Mouse (Mus musculus) intestine, embryonic 16.5 days (tissue): Measurements from ENCODE around the gene Fbxo40. TPM values are rescaled to one million over a fixed set of nuclear protein-coding genes. Genes with fewer than 3 reads are reported as not detected.

Source experiments
- ATAC-seq: fragments of 200-750 bp; cut with Nextera tagmentation; 2 replicates; pipeline ENCODE4 v1.8.0; 2017; ENCODE audit warnings: moderate TSS enrichment, moderate library complexity
- H3K27ac ChIP-seq: fragments of 300-500 bp; sonication (generic); 2 replicates; pipeline ENCODE4 v1.5.1; 2014; ENCODE audit warnings: mild to moderate bottlenecking, low read length
- H3K27me3 ChIP-seq: fragments of 300-500 bp; sonication (generic); replicated peaks from 2 replicates; pipeline ENCODE4 v1.6.1; 2014; ENCODE audit warnings: low read length, control low read depth, mixed read lengths; ENCODE audit not compliant: control insufficient read depth, insufficient read depth
- H3K36me3 ChIP-seq: fragments of 300-500 bp; sonication (generic); 2 replicates; pipeline ENCODE4 v1.6.1; 2014; ENCODE audit warnings: low read length, control low read depth; ENCODE audit not compliant: control insufficient read depth, insufficient read depth
- H3K4me1 ChIP-seq: fragments of 300-500 bp; sonication (generic); 2 replicates; pipeline ENCODE4 v1.6.1; 2014; ENCODE audit warnings: low read length, control low read depth, mixed read lengths; ENCODE audit not compliant: control insufficient read depth, insufficient read depth
- H3K4me2 ChIP-seq: fragments of 300-500 bp; sonication (generic); 2 replicates; pipeline ENCODE4 v1.6.1; 2014; ENCODE audit warnings: low read depth, low read length, control low read depth
- H3K4me3 ChIP-seq: fragments of 300-500 bp; sonication (generic); 2 replicates; pipeline ENCODE4 v1.5.1; 2014; ENCODE audit warnings: mild to moderate bottlenecking, low read length
- H3K9ac ChIP-seq: fragments of 300-500 bp; sonication (generic); 2 replicates; pipeline ENCODE4 v1.6.1; 2014; ENCODE audit warnings: low read depth, low read length
- H3K9me3 ChIP-seq: fragments of 300-500 bp; sonication (generic); 2 replicates; pipeline ENCODE4 v1.6.1; 2016; ENCODE audit warnings: low read length, control low read depth; ENCODE audit not compliant: control insufficient read depth
- WGBS: fragments of 180-500 bp; shearing (Covaris S2); extraction: QIAGEN DNeasy Blood & Tissue Kit; methylation state at CpG from one replicate; pipeline ENCODE4 v1.1.7; 2014; 5-methylcytosine and 5-hydroxymethylcytosine counted together
- polyA plus RNA-seq: library from polyadenylated mRNA; unstranded; fragments of >200 nt; fragmentation: Nextera tagmentation; extraction: Ambion mirVana; gene quantifications from 2 replicates; pipeline ENCODE4 v1.2.1, GENCODE M21; 2015

Gene Fbxo40
- polyA plus RNA-seq, 1 experiment from 2014 or later = not detected

GRCm38 (mm10) chr16:36951029-36951428 is 39.2 kb downstream of the Fbxo40 start:
- no peak overlapping the region for H3K27ac ChIP-seq
- H3K4me3 ChIP-seq = no peak overlapping the region
- no peaks in the 10 kb centered on the region for H3K9me3 ChIP-seq
- WGBS = 56% methylated on average over 4 of the region's 4 CpGs
- H3K4me1 ChIP-seq = no peaks in the 10 kb centered on the region
- ATAC-seq = no peak
- no peak overlapping the region for H3K9ac ChIP-seq
- H3K27me3 ChIP-seq = no peaks in the 10 kb centered on the region
- H3K36me3 ChIP-seq = no peaks in the 10 kb centered on the region
- no peak overlapping the region for H3K4me2 ChIP-seq

GRCm38 (mm10) chr16:36949614-36950336 is 40.5 kb downstream of the Fbxo40 start:
- no peaks in the 10 kb centered on the region for H3K27me3 ChIP-seq
- no peak overlapping the region for H3K9ac ChIP-seq
- WGBS = 49% methylated on average over 8 of the region's 8 CpGs
- H3K36me3 ChIP-seq = no peaks in the 10 kb centered on the region
- no peak overlapping the region for H3K4me2 ChIP-seq
- no peaks in the 10 kb centered on the region for H3K4me1 ChIP-seq
- H3K27ac ChIP-seq = no peak overlapping the region
- H3K9me3 ChIP-seq = no peaks in the 10 kb centered on the region
- no peak overlapping the region for H3K4me3 ChIP-seq
- no peak for ATAC-seq

- H3K4me3 ChIP-seq = no peak overlapping the region
- no peak for ATAC-seq
- no peaks in the 10 kb centered on the region for H3K4me1 ChIP-seq
- no peak overlapping the region for H3K27ac ChIP-seq
- no peaks in the 10 kb centered on the region for H3K36me3 ChIP-seq
- WGBS = 64% methylated on average over 4 of the region's 4 CpGs
- H3K9ac ChIP-seq = no peak overlapping the region
- no peaks in the 10 kb centered on the region for H3K27me3 ChIP-seq
- H3K4me2 ChIP-seq = no peak overlapping the region
- H3K9me3 ChIP-seq = no peaks in the 10 kb centered on the region
Observed at GRCm38 (mm10) chr16:36947646-36948197, 42.5 kb downstream of the Fbxo40 start.

- no peak overlapping the region for H3K4me2 ChIP-seq
- no peaks in the 10 kb centered on the region for H3K9me3 ChIP-seq
- WGBS = 83% methylated on average over 8 of the region's 8 CpGs
- peaks cover 3% of the 10 kb centered on the region; the same call in 1 of the 2 replicates for H3K4me1 ChIP-seq
- no peak overlapping the region for H3K4me3 ChIP-seq
- no peaks in the 10 kb centered on the region for H3K36me3 ChIP-seq
- no peak overlapping the region for H3K9ac ChIP-seq
- H3K27ac ChIP-seq = no peak overlapping the region
- no peaks in the 10 kb centered on the region for H3K27me3 ChIP-seq
- no peak for ATAC-seq
Observed at GRCm38 (mm10) chr16:36946459-36947159, 43.7 kb downstream of the Fbxo40 start.

- H3K4me2 ChIP-seq = no peak overlapping the region
- no peaks in the 10 kb centered on the region for H3K36me3 ChIP-seq
- H3K9ac ChIP-seq = no peak overlapping the region
- no peaks in the 10 kb centered on the region for H3K9me3 ChIP-seq
- peaks cover 3% of the 10 kb centered on the region; the same call in 1 of the 2 replicates for H3K4me1 ChIP-seq
- no peaks in the 10 kb centered on the region for H3K27me3 ChIP-seq
- no peak overlapping the region for H3K27ac ChIP-seq
- no peak for ATAC-seq
- WGBS = 56% methylated on average over 12 of the region's 12 CpGs
- no peak overlapping the region for H3K4me3 ChIP-seq
Observed at GRCm38 (mm10) chr16:36944895-36945424, 45.3 kb downstream of the Fbxo40 start.

- ATAC-seq = no peak
- Histone ChIP-seq H3K4me3 (no peak overlapping the region), H3K9me3 (no peaks in the 10 kb centered on the region), H3K27ac (no peak overlapping the region), H3K9ac (no peak overlapping the region), H3K4me1 (peaks cover 3% of the 10 kb centered on the region; the same call in 1 of the 2 replicates), H3K36me3 (no peaks in the 10 kb centered on the region), H3K27me3 (no peaks in the 10 kb centered on the region), H3K4me2 (no peak overlapping the region)
- 81% methylated on average over 3 of the region's 3 CpGs for WGBS
Observed at GRCm38 (mm10) chr16:36943591-36943990, 46.7 kb downstream of the Fbxo40 start.

GRCm38 (mm10) chr16:36941895-36942294 is 48.4 kb downstream of the Fbxo40 start:
- 74% methylated on average over 4 of the region's 4 CpGs for WGBS
- H3K36me3 ChIP-seq = no peaks in the 10 kb centered on the region
- H3K9ac ChIP-seq = no peak overlapping the region

GRCm38 (mm10) chr16:36941137-36941727 is 49.0 kb downstream of the Fbxo40 start:
- Histone ChIP-seq H3K4me2 (no peak overlapping the region), H3K4me3 (no peak overlapping the region), H3K27me3 (no peaks in the 10 kb centered on the region), H3K27ac (no peak overlapping the region), H3K9me3 (no peaks in the 10 kb centered on the region), H3K4me1 (peaks cover 3% of the 10 kb centered on the region; the same call in 1 of the 2 replicates), H3K9ac (no peak overlapping the region), H3K36me3 (no peaks in the 10 kb centered on the region)
- no peak for ATAC-seq
- WGBS = 60% methylated on average over 6 of the region's 6 CpGs

More at GRCm38 (mm10) chr16:36941895-36942294, 48.4 kb downstream of the Fbxo40 start:
- Histone ChIP-seq H3K4me1 (peaks cover 3% of the 10 kb centered on the region; the same call in 1 of the 2 replicates), H3K27ac (no peak overlapping the region), H3K27me3 (no peaks in the 10 kb centered on the region), H3K4me3 (no peak overlapping the region), H3K4me2 (no peak overlapping the region), H3K9me3 (no peaks in the 10 kb centered on the region)
- no peak for ATAC-seq

GRCm38 (mm10) chr16:36935814-36936213 is 54.5 kb downstream of the Fbxo40 start:
- H3K27ac ChIP-seq = no peak overlapping the region
- WGBS = 82% methylated on average over 3 of the region's 3 CpGs
- H3K4me2 ChIP-seq = no peak overlapping the region
- H3K9ac ChIP-seq = no peak overlapping the region
- no peaks in the 10 kb centered on the region for H3K4me1 ChIP-seq
- ATAC-seq = no peak
- no peaks in the 10 kb centered on the region for H3K27me3 ChIP-seq
- no peaks in the 10 kb centered on the region for H3K9me3 ChIP-seq
- peaks cover 9% of the 10 kb centered on the region; the same call in 1 of the 2 replicates for H3K36me3 ChIP-seq
- no peak overlapping the region for H3K4me3 ChIP-seq
